Mouse (Mus musculus) adrenal gland, adult (tissue): ENCODE results near the gene Trim11.

ENCODE experiments used
- DNase-seq, 2 experiments: peaks; one replicate each; pipeline ENCODE4 v3.0.0; 2022 to 2023; ENCODE audit warnings: low spot score in 1 of 2; ENCODE audit not compliant: inconsistent age in 2 of 2

Trim11 gene

GRCm38 (mm10) chr11:58955143-58955867 lies 22.6 kb upstream of the Trim11 start:
- peak in 1 of 2 experiments; percentile 68 for DNase-seq

- peak in 1 of 2 experiments; percentile 24 for DNase-seq
Measured at GRCm38 (mm10) chr11:58955868-58956257, 22.0 kb upstream of the Trim11 start.

GRCm38 (mm10) chr11:58957226-58957914 lies 20.5 kb upstream of the Trim11 start:
- DNase-seq, result no peak

- no peak for DNase-seq
Measured at GRCm38 (mm10) chr11:58958536-58958935, 19.4 kb upstream of the Trim11 start.

GRCm38 (mm10) chr11:58959186-58959825 lies 18.6 kb upstream of the Trim11 start:
- no peak for DNase-seq

GRCm38 (mm10) chr11:58959921-58960465 lies 17.9 kb upstream of the Trim11 start:
- DNase-seq, result peak; percentile 89 to 95

- peak in 1 of 2 experiments; percentile 31 for DNase-seq
Measured at GRCm38 (mm10) chr11:58961364-58962177, 16.3 kb upstream of the Trim11 start.

- DNase-seq, result peak; percentile 52 to 63
Measured at GRCm38 (mm10) chr11:58963543-58963942, 14.3 kb upstream of the Trim11 start.

GRCm38 (mm10) chr11:58964216-58964615 lies 13.7 kb upstream of the Trim11 start:
- DNase-seq, result no peak

- peak in 1 of 2 experiments; percentile 33 for DNase-seq
Measured at GRCm38 (mm10) chr11:58965001-58965760, 12.7 kb upstream of the Trim11 start.

GRCm38 (mm10) chr11:58967346-58967745 lies 10.5 kb upstream of the Trim11 start:
- DNase-seq, result peak in 1 of 2 experiments; percentile 67

GRCm38 (mm10) chr11:58968551-58968950 lies 9.3 kb upstream of the Trim11 start:
- no peak for DNase-seq

- DNase-seq, result no peak
Measured at GRCm38 (mm10) chr11:58969027-58969426, 8.9 kb upstream of the Trim11 start.

- DNase-seq, result no peak
Measured at GRCm38 (mm10) chr11:58969659-58970058, 8.2 kb upstream of the Trim11 start.

GRCm38 (mm10) chr11:58970831-58971530 lies 6.9 kb upstream of the Trim11 start:
- no peak for DNase-seq

GRCm38 (mm10) chr11:58971796-58972195 lies 6.1 kb upstream of the Trim11 start:
- DNase-seq, result no peak

- DNase-seq, result no peak
Measured at GRCm38 (mm10) chr11:58974414-58974813, 3.5 kb upstream of the Trim11 start.

GRCm38 (mm10) chr11:58977150-58977549 lies 743 bp upstream of the Trim11 start:
- peak; percentile 46 to 76 for DNase-seq

GRCm38 (mm10) chr11:58977607-58978026 lies 276 bp upstream of the Trim11 start:
- no peak for DNase-seq
